Mouse (Mus musculus): ENCODE data around the gene Pkd1l2.

DNA sequence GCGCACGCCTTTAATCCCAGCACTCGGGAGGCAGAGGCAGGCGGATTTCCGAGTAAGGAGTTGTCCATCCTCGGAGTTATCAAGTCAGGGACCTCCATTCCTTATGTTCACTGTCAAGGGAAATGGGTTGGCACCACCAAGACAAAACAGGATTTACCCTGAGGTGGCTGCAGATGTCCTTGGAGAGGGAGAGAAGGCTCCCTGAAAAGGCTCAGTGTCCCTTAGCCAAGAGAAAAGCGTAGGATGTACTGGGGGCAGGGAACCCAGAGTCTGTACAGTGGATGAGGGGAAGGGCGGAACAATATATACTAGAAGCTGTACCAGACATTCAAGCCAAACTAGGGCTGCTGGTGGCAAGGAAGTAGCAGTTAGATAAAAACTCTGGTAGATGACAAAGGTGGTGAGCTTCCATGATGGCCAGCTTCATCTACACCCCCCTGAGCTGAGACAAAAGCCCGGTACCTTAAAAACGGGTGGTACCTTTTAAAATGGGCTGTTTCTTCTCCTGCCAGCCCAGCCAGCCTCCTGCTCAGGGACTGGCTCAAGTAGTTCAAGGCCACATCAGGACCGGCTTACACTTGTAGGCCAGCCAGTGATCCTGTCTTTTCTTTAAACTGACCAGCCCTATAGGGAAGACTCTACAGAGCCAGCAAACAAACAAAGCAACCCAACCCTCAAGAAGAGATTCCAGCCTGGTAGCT lies 88.1 kb downstream of the Pkd1l2 start:
- TF ChIP-seq CTCF (IDR thresholded peaks at IDR 0.05; ENCODE audit: borderline replicate concordance, insufficient read depth, low read length) (no peak), POLR2A (IDR thresholded peaks at IDR 0.05; ENCODE audit: low read depth, low read length) (no peak)
